In genomic region chr13:53586771-53587170, GRCm38 (mm10) we compare ENCODE assay signal across 26 mouse cellular contexts.
"Had no signal": no experiment of that assay in that cellular context is flagged by ENCODE, and none has a peak within 500 bp of the region (broad histone marks: within the 10 kb centered on the region; RNA-seq: fewer than 3 reads in every experiment).

No protein-coding gene starts in this region.

- H3K36me3 ChIP-seq: heart, embryonic 10.5 days; heart, embryonic 12.5 days; hindbrain, embryonic 13.5 days; hindbrain, embryonic 15.5 days; kidney, embryonic 15.5 days; limb, embryonic 13.5 days; limb, embryonic 15.5 days; liver, embryonic 12.5 days had no signal

- DNase-seq: gastrocnemius, adult 2 months; gastrocnemius, postnatal 10 days; gastrocnemius, postnatal 36 days; heart, adult 18-20 months; heart, postnatal 10 days; heart, postnatal 36 days; kidney, adult 11 months; kidney, adult 2 months; kidney, adult 9 months; kidney, postnatal 14 days; kidney, postnatal 36 days; layer of hippocampus, adult 9-11 months; layer of hippocampus, postnatal 36 days; left cerebral cortex, postnatal 4 days had no signal

- H3K27me3 ChIP-seq: heart, embryonic 12.5 days; hindbrain, embryonic 13.5 days; hindbrain, embryonic 15.5 days; kidney, embryonic 15.5 days; limb, embryonic 13.5 days; limb, embryonic 15.5 days; liver, embryonic 12.5 days had no signal

- H3K9me3 ChIP-seq: heart, embryonic 10.5 days; heart, embryonic 12.5 days; hindbrain, embryonic 13.5 days; hindbrain, embryonic 15.5 days; limb, embryonic 13.5 days; limb, embryonic 15.5 days; liver, embryonic 12.5 days had no signal

- H3K9ac ChIP-seq: heart, embryonic 12.5 days; hindbrain, embryonic 13.5 days; hindbrain, embryonic 15.5 days; kidney, embryonic 15.5 days; limb, embryonic 13.5 days; limb, embryonic 15.5 days; liver, embryonic 12.5 days; liver, embryonic 14.5 days had no signal

- H3K4me3 ChIP-seq: gastrocnemius, adult 2 months; heart, embryonic 10.5 days; heart, embryonic 12.5 days; hindbrain, embryonic 13.5 days; hindbrain, embryonic 15.5 days; kidney, embryonic 15.5 days; limb, embryonic 13.5 days; limb, embryonic 15.5 days; liver, embryonic 12.5 days had no signal

- ATAC-seq: hindbrain, postnatal 0 days; intestine, embryonic 16.5 days; liver, embryonic 12.5 days had no signal

- H3K4me1 ChIP-seq: heart, embryonic 12.5 days; hindbrain, embryonic 15.5 days; kidney, embryonic 15.5 days; limb, embryonic 15.5 days; liver, embryonic 12.5 days had no signal

- H3K4me2 ChIP-seq: heart, embryonic 12.5 days; hindbrain, embryonic 13.5 days; hindbrain, embryonic 15.5 days; kidney, embryonic 15.5 days; limb, embryonic 13.5 days; limb, embryonic 15.5 days; liver, embryonic 12.5 days had no signal

- H3K27ac ChIP-seq: gastrocnemius, adult 2 months; heart, embryonic 10.5 days; hindbrain, embryonic 13.5 days; hindbrain, embryonic 15.5 days; hindbrain, postnatal 0 days; kidney, embryonic 15.5 days; kidney, postnatal 0 days; limb, embryonic 13.5 days; limb, embryonic 15.5 days; liver, embryonic 12.5 days; liver, embryonic 14.5 days had no signal
